Mouse (Mus musculus) hindbrain, embryonic 10.5 days (tissue): ENCODE measurements around the gene Gopc. TPM values are rescaled to one million over a fixed set of nuclear protein-coding genes. Genes with fewer than 3 reads are reported as not detected.
A peak's percentile ranks its signal among the peaks of the same experiment; 100 is the strongest.

Experiments
- DNase-seq: peaks from one replicate; pipeline ENCODE4 v3.0.0-alpha.2; 2017; ENCODE audit warnings: low spot score
- H3K27ac ChIP-seq: fragments of 300-500 bp; sonication (generic); 2 replicates; pipeline ENCODE4 v1.5.1; 2016; ENCODE audit warnings: mild to moderate bottlenecking, moderate library complexity
- H3K27me3 ChIP-seq: fragments of 300-500 bp; sonication (generic); 2 replicates; pipeline ENCODE4 v1.6.1; 2016; ENCODE audit warnings: mild to moderate bottlenecking; ENCODE audit not compliant: poor library complexity, insufficient read depth, severe bottlenecking
- H3K36me3 ChIP-seq: fragments of 300-500 bp; sonication (generic); 2 replicates; pipeline ENCODE4 v1.6.1; 2016; ENCODE audit warnings: mild to moderate bottlenecking, moderate library complexity
- H3K4me1 ChIP-seq: fragments of 300-500 bp; sonication (generic); replicated peaks from 2 replicates; pipeline ENCODE4 v1.6.1; 2016; ENCODE audit warnings: mild to moderate bottlenecking
- H3K4me3 ChIP-seq: fragments of 300-500 bp; sonication (generic); 2 replicates; pipeline ENCODE4 v1.5.1; 2016; ENCODE audit warnings: mild to moderate bottlenecking, moderate library complexity
- H3K9me3 ChIP-seq: fragments of 300-500 bp; sonication (generic); 2 replicates; pipeline ENCODE4 v1.6.1; 2016; ENCODE audit warnings: mild to moderate bottlenecking, moderate library complexity
- WGBS: fragments of 180-500 bp; shearing (Covaris S2); methylation state at CpG from one replicate; pipeline ENCODE4 v1.1.7; 2016; 5-methylcytosine and 5-hydroxymethylcytosine counted together
- polyA plus RNA-seq: library from polyadenylated mRNA; unstranded; fragments of >200 nt; fragmentation: Nextera tagmentation; extraction: Ambion mirVana; gene quantifications from 2 replicates; pipeline ENCODE4 v1.2.1, GENCODE M21; 2016

The Gopc gene
- polyA plus RNA-seq, 1 experiment from 2014 or later = 17.7 TPM

DNA sequence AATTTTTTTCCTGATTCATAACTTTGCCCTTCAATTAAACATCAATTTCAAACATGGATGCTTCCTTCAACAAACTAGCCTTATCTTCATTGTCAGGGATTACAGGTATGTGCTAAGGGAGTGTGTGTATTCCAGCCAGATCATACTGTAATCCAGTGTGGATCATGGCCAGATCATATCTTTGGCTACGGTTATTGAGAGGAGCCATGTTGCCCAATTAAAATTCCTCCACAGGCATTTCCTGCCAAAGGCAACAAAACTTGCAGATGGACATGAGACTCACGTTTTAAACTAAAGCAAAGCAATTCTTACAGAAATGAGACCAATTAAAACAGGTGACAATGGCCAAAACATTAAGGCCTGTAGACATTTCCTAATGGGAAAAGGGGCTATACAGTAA is 34.5 kb upstream of the Gopc start:
- DNase-seq = no peak
- H3K27ac ChIP-seq = peak overlapping the region; percentile 96; the same call in 1 of the 2 replicates
- peak overlapping the region; percentile 93 for H3K4me3 ChIP-seq
- 84% methylated on average over 2 of the region's 2 CpGs for WGBS
- peaks cover 7% of the 10 kb centered on the region; the same call in 1 of the 2 replicates for H3K36me3 ChIP-seq
- no peaks in the 10 kb centered on the region for H3K9me3 ChIP-seq
- peaks cover 17% of the 10 kb centered on the region for H3K4me1 ChIP-seq
- no peaks in the 10 kb centered on the region for H3K27me3 ChIP-seq

DNA sequence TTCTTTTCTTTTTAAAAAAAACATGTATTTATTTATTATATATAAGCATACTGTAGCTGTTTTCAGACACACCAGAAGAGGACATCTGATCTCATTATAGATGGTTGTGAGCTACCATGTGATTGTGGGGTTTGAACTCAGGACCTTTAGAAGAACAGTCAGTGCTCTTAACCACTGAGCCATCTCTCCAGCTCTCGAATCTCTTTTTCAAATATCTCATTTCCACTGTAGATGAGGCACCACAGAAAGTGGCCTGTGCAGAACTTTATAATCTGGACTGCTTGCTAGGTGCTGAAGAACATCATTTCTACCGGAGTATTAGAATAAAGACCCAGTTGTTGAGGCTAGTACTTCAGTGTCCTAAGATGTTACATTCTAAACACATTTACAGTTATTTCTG is 33.1 kb upstream of the Gopc start:
- Histone ChIP-seq H3K4me1 (peaks cover 17% of the 10 kb centered on the region), H3K27ac (no peak overlapping the region), H3K4me3 (no peak overlapping the region), H3K36me3 (no peaks in the 10 kb centered on the region), H3K27me3 (no peaks in the 10 kb centered on the region), H3K9me3 (no peaks in the 10 kb centered on the region)
- WGBS = 86% methylated on average over 2 of the region's 2 CpGs
- DNase-seq = no peak

DNA sequence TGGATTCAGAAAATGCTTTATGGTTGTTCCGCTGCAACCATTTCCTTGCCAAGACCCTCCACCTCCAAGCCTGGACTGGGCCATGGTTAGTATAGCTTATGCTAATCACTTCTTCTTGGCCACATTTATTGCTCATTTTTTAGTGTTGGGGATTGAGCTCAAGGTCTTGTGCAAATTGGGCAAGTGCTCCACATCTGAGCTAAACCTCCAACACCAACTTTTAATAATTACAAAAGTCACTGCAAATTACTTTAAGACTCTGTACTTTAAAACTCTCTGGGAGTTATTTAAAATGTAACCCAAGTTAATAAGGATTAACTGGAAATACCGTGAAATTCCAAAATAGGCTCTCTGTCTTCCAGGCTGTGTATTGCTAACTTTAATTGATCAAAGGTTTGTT is 25.6 kb upstream of the Gopc start:
- Histone ChIP-seq H3K27me3 (no peaks in the 10 kb centered on the region), H3K9me3 (no peaks in the 10 kb centered on the region), H3K4me1 (no peaks in the 10 kb centered on the region), H3K36me3 (no peaks in the 10 kb centered on the region), H3K4me3 (no peak overlapping the region), H3K27ac (no peak overlapping the region)
- 94% methylated on average over 2 of the region's 2 CpGs for WGBS
- no peak for DNase-seq

DNA sequence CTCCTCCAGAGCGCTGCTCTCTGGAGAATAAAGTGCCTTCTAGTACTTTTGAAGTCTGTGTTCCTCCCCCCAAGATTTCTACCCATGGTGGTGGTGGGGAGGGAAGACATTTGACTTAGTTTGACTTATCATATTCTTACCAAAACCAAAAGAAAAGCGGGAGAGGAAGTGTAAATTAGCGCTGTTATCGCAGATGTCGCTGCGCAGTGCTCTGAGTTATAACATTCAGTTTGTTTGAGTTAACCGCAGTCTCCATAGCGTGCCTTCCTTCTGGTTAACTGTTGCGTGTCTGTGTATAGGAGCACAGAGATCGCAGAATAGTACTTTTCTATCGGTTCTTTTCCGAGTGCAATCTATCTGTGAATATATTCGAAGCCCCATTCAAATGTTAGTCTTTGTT is 23.2 kb upstream of the Gopc start:
- Histone ChIP-seq H3K9me3 (no peaks in the 10 kb centered on the region), H3K27ac (no peak overlapping the region), H3K4me1 (no peaks in the 10 kb centered on the region), H3K27me3 (no peaks in the 10 kb centered on the region), H3K36me3 (no peaks in the 10 kb centered on the region), H3K4me3 (no peak overlapping the region)
- DNase-seq = no peak
- WGBS = 92% methylated on average over 13 of the region's 13 CpGs

DNA sequence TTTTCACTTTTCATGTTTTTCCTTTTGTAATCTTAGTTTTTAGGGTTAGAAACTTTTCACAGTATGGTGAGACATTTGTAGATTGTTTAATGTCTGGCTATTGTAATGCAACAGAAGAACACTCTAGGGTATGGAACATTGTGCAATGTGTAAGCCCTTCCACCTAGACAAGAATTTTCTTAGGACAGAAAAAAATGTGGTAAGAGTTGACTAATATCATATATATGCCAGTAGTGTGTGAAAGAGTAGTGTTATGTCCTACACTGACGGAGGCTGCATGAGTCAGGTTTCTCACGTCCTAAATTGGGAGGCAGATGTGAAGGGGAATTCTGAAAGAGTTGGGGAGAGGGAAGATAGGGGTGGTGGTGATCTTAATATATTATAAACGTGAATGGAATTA is 17.8 kb upstream of the Gopc start:
- H3K4me1 ChIP-seq = no peaks in the 10 kb centered on the region
- no peak overlapping the region for H3K4me3 ChIP-seq
- WGBS = 69% methylated on average over 3 of the region's 3 CpGs
- no peaks in the 10 kb centered on the region for H3K27me3 ChIP-seq
- no peak overlapping the region for H3K27ac ChIP-seq
- H3K36me3 ChIP-seq = no peaks in the 10 kb centered on the region
- no peaks in the 10 kb centered on the region for H3K9me3 ChIP-seq
- DNase-seq = no peak

DNA sequence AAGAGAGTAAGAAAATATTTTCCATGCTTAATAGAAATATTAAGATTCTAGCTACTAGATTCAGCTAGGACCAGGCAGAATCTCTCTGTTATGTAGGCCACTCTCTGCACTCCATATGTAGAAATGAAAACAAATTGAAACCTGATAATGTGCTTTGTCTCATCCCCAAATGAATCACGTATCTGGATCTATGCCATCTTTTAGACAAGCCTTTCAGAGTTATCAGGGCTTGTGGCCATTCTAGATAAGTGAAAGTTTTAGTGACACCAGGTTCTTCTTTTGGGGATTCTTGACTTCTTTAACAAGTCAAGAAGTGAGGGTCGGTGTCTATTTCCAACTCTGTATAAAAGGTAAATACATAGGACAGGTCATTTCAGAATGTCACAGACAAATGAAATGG is 16.8 kb upstream of the Gopc start:
- Histone ChIP-seq H3K27me3 (no peaks in the 10 kb centered on the region), H3K4me3 (no peak overlapping the region), H3K27ac (no peak overlapping the region), H3K9me3 (no peaks in the 10 kb centered on the region), H3K36me3 (no peaks in the 10 kb centered on the region), H3K4me1 (no peaks in the 10 kb centered on the region)
- WGBS = 88% methylated on average over 2 of the region's 2 CpGs
- no peak for DNase-seq

DNA sequence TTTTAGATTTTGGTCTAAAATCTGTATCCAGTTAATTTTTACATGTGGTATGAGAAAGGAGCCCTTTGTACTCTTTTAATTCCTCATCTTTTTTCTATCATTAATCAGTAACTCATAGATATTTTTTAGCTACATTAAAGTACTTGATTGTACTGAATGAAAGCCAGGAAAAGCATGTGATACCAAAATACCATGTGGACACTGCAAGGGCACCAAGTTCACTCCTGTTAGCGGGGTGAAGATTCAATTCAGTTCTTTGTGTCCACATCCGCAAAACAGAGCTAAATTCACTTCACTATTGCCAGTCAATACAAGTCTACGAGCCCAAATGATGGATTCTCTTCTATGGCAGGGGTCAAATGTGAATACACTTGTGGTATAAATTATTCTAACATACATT is 14.7 kb upstream of the Gopc start:
- Histone ChIP-seq H3K9me3 (no peaks in the 10 kb centered on the region), H3K36me3 (no peaks in the 10 kb centered on the region), H3K4me1 (no peaks in the 10 kb centered on the region), H3K4me3 (no peak overlapping the region), H3K27ac (no peak overlapping the region), H3K27me3 (no peaks in the 10 kb centered on the region)
- 87% methylated on average over 3 of the region's 3 CpGs for WGBS
- DNase-seq = no peak

DNA sequence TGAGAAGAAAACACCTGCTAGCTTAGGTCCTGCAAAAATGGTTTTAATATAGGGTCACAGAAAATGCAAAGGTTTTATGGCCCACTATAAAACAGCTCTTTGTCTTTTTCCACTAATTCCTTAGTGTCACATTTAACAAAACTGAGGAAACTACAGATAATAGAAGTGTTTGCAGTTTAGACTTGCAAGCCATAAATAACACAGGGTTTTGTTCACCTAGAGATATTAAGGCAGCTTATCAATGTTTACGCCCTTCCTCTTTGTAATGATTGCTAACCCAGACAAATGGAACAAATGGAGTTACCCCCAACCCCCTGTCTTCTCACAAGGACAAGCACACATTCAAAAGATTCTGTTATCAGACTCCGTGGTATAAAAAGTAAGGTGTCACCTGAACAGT is 9.3 kb upstream of the Gopc start:
- H3K27ac ChIP-seq = no peak overlapping the region

DNA sequence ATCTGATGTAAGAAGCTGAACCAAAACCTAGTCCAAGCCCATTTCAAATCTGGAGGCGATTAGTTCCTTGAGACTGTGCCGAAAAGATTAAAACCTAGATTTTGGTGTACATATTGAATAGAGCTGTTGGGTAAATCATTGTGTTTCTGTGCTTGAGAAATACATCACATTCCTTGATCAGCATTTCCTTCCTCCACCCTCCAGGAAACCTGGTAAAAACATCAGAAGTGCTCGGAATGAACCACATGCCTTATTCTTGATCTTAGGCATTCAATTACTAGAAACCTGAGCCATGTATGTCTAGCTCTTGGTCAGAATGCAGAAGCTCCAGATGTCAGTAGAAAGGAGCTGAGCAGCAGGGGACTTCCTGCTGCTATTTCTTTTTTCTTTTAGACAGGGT is 7.5 kb upstream of the Gopc start:
- DNase-seq = no peak
- H3K27ac ChIP-seq = no peak overlapping the region
- no peaks in the 10 kb centered on the region for H3K9me3 ChIP-seq
- no peaks in the 10 kb centered on the region for H3K36me3 ChIP-seq
- WGBS = 74% methylated on average over 3 of the region's 3 CpGs
- no peaks in the 10 kb centered on the region for H3K4me1 ChIP-seq
- H3K27me3 ChIP-seq = no peaks in the 10 kb centered on the region
- H3K4me3 ChIP-seq = no peak overlapping the region

More for the DNA sequence above, 9.3 kb upstream of the Gopc start:
- Histone ChIP-seq H3K27me3 (no peaks in the 10 kb centered on the region), H3K4me3 (no peak overlapping the region), H3K4me1 (no peaks in the 10 kb centered on the region), H3K9me3 (no peaks in the 10 kb centered on the region), H3K36me3 (no peaks in the 10 kb centered on the region)
- DNase-seq = no peak
- 79% methylated on average over 2 of the region's 2 CpGs for WGBS

DNA sequence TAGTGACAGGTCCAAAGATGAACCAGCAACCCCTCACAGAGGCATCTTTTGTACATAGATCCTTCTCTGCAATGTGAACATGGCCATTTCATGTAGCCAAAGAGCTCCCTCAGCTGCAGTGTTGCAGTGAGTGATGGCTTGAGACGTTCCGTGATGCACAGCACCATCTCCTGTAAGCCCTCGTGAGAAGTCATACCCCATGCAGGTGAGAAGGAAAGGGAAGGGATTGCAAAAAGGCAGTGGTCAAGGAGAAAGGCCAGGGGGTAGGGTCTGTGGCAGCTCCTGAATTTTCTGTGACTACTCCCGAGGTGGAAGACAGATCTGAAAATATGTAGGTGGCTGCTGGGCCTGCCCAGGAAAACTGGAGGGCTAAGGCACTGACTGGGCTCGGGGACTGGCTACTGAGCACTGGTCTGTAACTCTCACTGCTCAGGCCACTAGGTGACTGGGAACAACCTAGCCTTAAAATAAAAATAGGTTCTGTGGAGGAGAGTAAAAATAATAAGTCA is 7.1 kb upstream of the Gopc start, which contains the start of gene Nepn:
Gene Nepn, plus strand, starts transcription at position 51 of the 509 bp plus-strand sequence.
- no peak within 1 kb of the TSS for H3K27ac ChIP-seq
- 76% methylated on average over 5 of the region's 5 CpGs for WGBS
- no peaks in the 10 kb centered on the region for H3K9me3 ChIP-seq
- no peaks in the 10 kb centered on the region for H3K27me3 ChIP-seq
- no peaks in the 10 kb centered on the region for H3K36me3 ChIP-seq
- H3K4me1 ChIP-seq = no peaks in the 10 kb centered on the region
- no peak for DNase-seq
- H3K4me3 ChIP-seq = no peak within 1 kb of the TSS

DNA sequence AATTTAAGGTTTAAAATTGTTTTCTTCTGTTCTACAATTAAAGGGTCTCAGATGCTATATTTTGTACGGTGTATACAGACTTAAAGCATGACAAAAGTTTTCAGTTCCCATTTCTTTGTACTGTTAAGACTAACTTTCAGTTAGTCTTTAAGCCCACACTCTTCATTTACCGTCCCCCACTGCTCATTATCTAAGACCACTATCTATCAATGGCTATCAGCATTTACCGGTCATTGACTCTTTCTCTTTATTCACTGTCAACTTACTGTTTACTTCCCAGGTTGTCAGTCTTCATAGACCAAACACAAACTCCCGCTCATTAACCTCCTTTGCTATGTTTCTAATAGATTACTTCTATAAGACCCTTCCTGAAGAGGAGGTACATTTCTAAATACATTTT is 5.3 kb upstream of the Gopc start:
- Histone ChIP-seq H3K9me3 (no peaks in the 10 kb centered on the region), H3K36me3 (no peaks in the 10 kb centered on the region), H3K4me1 (peaks cover 3% of the 10 kb centered on the region), H3K4me3 (no peak overlapping the region), H3K27me3 (no peaks in the 10 kb centered on the region), H3K27ac (no peak overlapping the region)
- DNase-seq = no peak
- WGBS = 81% methylated on average over 4 of the region's 4 CpGs

DNA sequence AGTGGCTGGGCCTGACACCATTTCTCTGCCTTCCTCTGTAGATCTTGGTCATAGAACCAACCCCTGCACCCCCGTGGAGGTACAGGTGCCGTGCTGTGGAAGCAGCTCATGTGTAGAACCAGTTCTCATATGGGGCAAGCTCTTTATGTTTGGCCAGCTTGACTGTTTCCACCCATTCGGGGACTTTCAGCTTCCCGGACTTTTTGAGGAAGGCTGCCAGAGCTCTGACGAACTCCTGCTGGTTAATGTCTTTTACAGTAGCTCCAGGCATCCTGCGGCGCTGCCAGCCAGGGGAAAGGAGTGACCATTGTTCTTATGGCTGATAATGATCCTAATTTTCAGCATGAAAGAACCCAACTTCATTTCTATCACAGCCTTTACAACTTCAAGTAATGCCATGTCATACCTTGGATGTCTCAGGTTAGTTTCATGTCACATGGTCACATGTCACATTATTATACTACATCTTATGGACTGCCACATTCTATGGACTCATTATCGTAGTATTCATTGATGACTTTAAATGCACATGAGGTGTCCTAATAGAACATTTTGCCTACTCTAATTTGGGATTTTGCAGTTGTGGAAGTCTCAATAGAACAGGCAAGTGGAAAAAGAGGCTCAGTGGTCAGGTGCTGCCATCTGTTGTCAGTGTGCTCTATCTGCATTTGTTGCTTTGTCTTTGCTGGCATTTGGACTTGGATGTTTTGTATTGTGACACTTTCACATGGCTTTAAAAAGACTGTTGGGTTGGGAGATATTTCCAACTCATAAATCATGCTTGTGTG is 3.1 kb upstream of the Gopc start:
- DNase-seq = peak; percentile 31
- 49% methylated on average over 8 of the region's 8 CpGs for WGBS
- Histone ChIP-seq H3K27me3 (no peaks in the 10 kb centered on the region), H3K4me3 (no peak overlapping the region), H3K36me3 (no peaks in the 10 kb centered on the region), H3K27ac (no peak overlapping the region), H3K9me3 (no peaks in the 10 kb centered on the region), H3K4me1 (peaks cover 16% of the 10 kb centered on the region)

DNA sequence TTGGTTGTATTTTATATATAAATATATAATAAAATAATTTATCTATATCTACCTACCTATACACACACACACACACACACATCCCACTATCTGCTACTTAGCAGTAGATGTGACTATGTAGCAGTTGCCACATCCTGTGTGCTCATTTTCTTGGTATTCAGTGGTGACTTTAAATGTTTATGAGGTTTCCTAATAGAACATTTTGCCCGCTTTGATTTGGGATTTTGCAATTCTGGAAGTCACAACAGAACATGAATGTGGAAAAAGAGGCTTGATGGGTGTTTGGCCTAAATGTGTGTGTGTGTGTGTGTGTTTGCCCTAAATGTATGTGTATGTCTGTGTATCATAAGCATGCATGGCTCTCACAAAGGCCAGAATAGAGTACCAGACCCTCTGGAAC is 1.6 kb upstream of the Gopc start:
- Histone ChIP-seq H3K4me3 (no peak overlapping the region), H3K27me3 (no peaks in the 10 kb centered on the region), H3K27ac (no peak overlapping the region), H3K4me1 (peaks cover 26% of the 10 kb centered on the region), H3K36me3 (no peaks in the 10 kb centered on the region), H3K9me3 (no peaks in the 10 kb centered on the region)
- 94% methylated on average over 1 of the region's 1 CpGs for WGBS
- no peak for DNase-seq
